Mouse (Mus musculus): ENCODE data around the gene Rnf182. TPM values are rescaled to one million over a fixed set of nuclear protein-coding genes. Genes with fewer than 3 reads are reported as not detected.

Rnf182 gene
- total and polyA plus RNA-seq, 2 experiments = not detected

DNA sequence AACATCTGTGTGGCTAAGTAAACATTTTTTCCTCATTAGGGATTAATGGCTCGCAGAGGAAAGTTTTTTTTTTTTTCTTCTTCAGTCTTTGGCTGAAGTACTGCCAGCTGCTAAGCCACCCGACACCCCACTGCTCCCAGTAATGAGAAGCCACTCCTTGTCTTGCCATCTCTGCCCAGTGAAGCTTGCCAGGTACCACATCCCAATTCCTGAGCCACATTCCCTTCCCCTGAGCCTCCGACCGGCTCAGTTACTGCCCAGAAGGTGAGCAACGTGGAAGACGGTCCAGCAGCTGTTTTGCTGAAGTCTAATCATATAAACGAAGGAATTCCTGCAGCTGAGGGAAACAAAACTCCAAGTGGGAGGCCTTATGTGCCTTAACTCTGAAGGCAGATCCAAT lies 88.0 kb downstream of the Rnf182 start:
- TF ChIP-seq POLR2A (IDR thresholded peaks at IDR 0.05; ENCODE audit: extremely low read depth, insufficient read depth, low read length) (no peak), CTCF (IDR thresholded peaks at IDR 0.05; ENCODE audit: low read depth, low read length) (no peak)
- H3K9ac ChIP-seq (ENCODE audit: low read depth, low read length) = no peak overlapping the region
- H3K27me3 ChIP-seq (ENCODE audit: control insufficient read depth, insufficient read depth, low read length) = 0 out of 2 replicates have a peak, but pooled peaks cover 2% of the 10 kb centered on the region
- no peaks in the 10 kb centered on the region for H3K4me1 ChIP-seq (ENCODE audit: control insufficient read depth, insufficient read depth, low read length)
- no peaks in the 10 kb centered on the region for H3K36me3 ChIP-seq (ENCODE audit: control insufficient read depth, insufficient read depth, low read length)
- no peak overlapping the region for H3K4me3 ChIP-seq (ENCODE audit: insufficient read depth, low read depth, low read length)
- WGBS = 71% methylated on average over 7 of the region's 7 CpGs
- DNase-seq (ENCODE audit: extremely low read depth, low read depth, low spot score) = no peak
- no peaks in the 10 kb centered on the region for H3K79me2 ChIP-seq (ENCODE audit: control insufficient read depth, insufficient read depth, low read length)
- no peak overlapping the region for H3K27ac ChIP-seq (replicated peaks; ENCODE audit: insufficient read depth, low read depth, low read length)

DNA sequence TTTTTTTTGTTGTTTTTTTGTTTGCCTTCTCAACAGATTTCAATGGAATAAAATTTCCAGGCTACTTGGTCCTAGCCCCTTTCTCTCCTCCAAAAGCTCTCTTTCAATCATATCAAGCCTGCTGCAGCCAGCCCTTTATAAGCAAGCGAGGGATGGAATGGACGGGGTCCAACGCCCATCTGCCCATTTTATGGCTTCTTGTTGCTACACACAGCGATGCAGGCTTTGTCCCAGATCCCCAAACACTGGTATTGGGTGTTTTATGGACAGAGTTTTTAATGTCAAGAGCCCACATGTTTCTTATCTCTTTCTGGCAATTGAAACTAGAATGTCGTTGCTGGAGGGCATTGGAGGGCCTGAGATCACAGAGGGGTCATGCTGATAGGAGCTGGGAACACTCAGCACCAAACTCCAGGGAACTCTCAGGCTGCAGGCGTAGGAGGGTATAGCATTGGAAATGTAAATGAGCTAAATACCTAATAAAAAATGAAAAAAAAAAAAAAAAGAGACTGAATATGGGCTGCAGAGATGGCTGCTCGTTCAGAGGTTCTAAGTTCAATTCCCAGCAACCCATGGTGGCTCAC lies 89.1 kb downstream of the Rnf182 start:
- H3K27me3 ChIP-seq (ENCODE audit: control insufficient read depth, insufficient read depth, low read length) = 0 out of 2 replicates have a peak, but pooled peaks cover 2% of the 10 kb centered on the region
- H3K36me3 ChIP-seq (ENCODE audit: control insufficient read depth, insufficient read depth, low read length) = no peaks in the 10 kb centered on the region
- no peak overlapping the region for H3K27ac ChIP-seq (replicated peaks; ENCODE audit: insufficient read depth, low read depth, low read length)
- H3K9ac ChIP-seq (ENCODE audit: low read depth, low read length) = no peak overlapping the region
- H3K4me3 ChIP-seq (ENCODE audit: insufficient read depth, low read depth, low read length) = no peak overlapping the region
- H3K79me2 ChIP-seq (ENCODE audit: control insufficient read depth, insufficient read depth, low read length) = no peaks in the 10 kb centered on the region
- TF ChIP-seq POLR2A (IDR thresholded peaks at IDR 0.05; ENCODE audit: extremely low read depth, insufficient read depth, low read length) (no peak), CTCF (IDR thresholded peaks at IDR 0.05; ENCODE audit: low read depth, low read length) (no peak)
- 68% methylated on average over 7 of the region's 7 CpGs for WGBS
- no peaks in the 10 kb centered on the region for H3K4me1 ChIP-seq (ENCODE audit: control insufficient read depth, insufficient read depth, low read length)
- DNase-seq (ENCODE audit: extremely low read depth, low read depth, low spot score) = no peak

DNA sequence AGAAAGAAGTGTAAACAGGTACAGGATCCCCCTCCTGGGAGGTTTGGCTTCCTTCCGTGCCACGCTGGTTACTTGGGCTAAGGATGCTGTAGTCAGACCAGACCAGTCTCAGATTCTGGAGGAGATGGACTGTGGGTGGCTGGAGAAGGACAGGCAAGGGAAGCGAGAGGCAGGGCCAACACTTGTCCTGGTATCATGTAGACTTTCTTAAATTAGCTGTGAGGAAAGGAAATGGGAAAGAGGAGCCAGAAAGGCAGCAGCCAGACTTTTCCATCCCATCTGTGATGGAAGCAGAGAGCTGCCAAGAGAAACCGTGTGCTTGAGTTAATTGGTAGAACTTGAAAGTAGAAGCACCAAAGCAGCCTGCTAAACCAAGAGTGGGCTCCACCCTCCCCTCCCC lies 90.9 kb downstream of the Rnf182 start:
- H3K27me3 ChIP-seq (ENCODE audit: control insufficient read depth, insufficient read depth, low read length) = peaks cover 5% of the 10 kb centered on the region; the same call in 1 of the 2 replicates
- H3K27ac ChIP-seq (replicated peaks; ENCODE audit: insufficient read depth, low read depth, low read length) = no peak overlapping the region
- no peak for TF ChIP-seq CTCF (IDR thresholded peaks at IDR 0.05; ENCODE audit: low read depth, low read length)
- no peak for TF ChIP-seq POLR2A (IDR thresholded peaks at IDR 0.05; ENCODE audit: extremely low read depth, insufficient read depth, low read length)
- 72% methylated on average over 4 of the region's 4 CpGs for WGBS
- no peak overlapping the region for H3K4me3 ChIP-seq (ENCODE audit: insufficient read depth, low read depth, low read length)
- no peak for DNase-seq (ENCODE audit: extremely low read depth, low read depth, low spot score)
- H3K4me1 ChIP-seq (ENCODE audit: control insufficient read depth, insufficient read depth, low read length) = no peaks in the 10 kb centered on the region
- H3K79me2 ChIP-seq (ENCODE audit: control insufficient read depth, insufficient read depth, low read length) = no peaks in the 10 kb centered on the region
- H3K36me3 ChIP-seq (ENCODE audit: control insufficient read depth, insufficient read depth, low read length) = no peaks in the 10 kb centered on the region
- no peak overlapping the region for H3K9ac ChIP-seq (ENCODE audit: low read depth, low read length)

DNA sequence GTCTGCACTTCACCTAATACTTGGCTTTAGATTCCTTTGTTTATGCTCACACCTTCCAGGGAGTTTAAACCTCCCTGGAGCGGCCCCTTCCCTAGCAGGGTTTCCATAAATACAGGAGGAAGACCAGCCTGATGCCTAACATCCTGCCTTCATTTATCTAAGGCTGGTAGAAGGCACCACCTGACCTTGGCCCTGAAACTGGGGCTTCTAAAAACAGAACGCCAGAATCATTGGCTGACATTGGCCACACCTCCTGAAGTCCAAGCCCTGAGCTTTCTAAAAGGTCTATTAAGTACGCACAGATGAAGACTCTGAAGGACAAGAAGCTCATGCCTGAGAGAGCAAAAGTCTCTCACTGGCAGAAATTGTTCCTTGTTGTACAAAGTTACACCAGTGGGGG lies 94.0 kb downstream of the Rnf182 start:
- no peak for TF ChIP-seq POLR2A (IDR thresholded peaks at IDR 0.05; ENCODE audit: extremely low read depth, insufficient read depth, low read length)
- TF ChIP-seq CTCF (IDR thresholded peaks at IDR 0.05; ENCODE audit: low read depth, low read length) = no peak
- no peaks in the 10 kb centered on the region for H3K79me2 ChIP-seq (ENCODE audit: control insufficient read depth, insufficient read depth, low read length)
- no peaks in the 10 kb centered on the region for H3K36me3 ChIP-seq (ENCODE audit: control insufficient read depth, insufficient read depth, low read length)
- WGBS = 61% methylated on average over 3 of the region's 3 CpGs
- peaks cover 5% of the 10 kb centered on the region; the same call in 1 of the 2 replicates for H3K27me3 ChIP-seq (ENCODE audit: control insufficient read depth, insufficient read depth, low read length)
- DNase-seq (ENCODE audit: extremely low read depth, low read depth, low spot score) = no peak
- no peak overlapping the region for H3K9ac ChIP-seq (ENCODE audit: low read depth, low read length)
- H3K4me3 ChIP-seq (ENCODE audit: insufficient read depth, low read depth, low read length) = no peak overlapping the region
- no peaks in the 10 kb centered on the region for H3K4me1 ChIP-seq (ENCODE audit: control insufficient read depth, insufficient read depth, low read length)
- no peak overlapping the region for H3K27ac ChIP-seq (replicated peaks; ENCODE audit: insufficient read depth, low read depth, low read length)

DNA sequence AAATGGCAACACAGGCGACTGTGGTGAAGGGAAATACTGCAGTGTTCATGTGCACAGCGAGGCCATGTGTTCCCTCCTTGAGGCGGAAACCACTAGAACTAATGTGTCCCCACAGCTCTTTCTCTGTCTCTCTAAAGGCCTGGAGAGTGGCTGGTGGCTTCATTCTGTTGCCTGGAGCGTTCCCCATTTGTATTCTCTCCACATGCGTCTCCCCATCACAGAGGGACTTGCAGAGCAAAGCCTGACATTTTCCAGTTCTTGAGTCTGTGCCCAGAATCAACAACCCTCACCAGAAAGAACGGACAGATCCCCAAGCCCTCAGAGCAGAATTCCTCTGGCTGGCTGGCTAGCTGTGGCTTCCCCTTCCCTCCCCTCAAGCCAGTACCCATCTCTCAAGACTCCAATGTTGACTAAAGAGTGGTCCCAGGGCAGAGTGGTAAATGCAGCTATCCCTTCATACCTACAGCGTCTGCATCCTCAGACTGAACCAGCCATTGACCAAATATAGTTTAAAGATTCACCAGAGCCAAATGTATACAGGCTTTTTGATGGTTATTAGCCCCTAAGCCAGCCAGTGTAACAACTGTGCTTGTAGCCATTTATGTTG lies 96.3 kb downstream of the Rnf182 start:
- H3K79me2 ChIP-seq (ENCODE audit: control insufficient read depth, insufficient read depth, low read length) = no peaks in the 10 kb centered on the region
- H3K4me1 ChIP-seq (ENCODE audit: control insufficient read depth, insufficient read depth, low read length) = no peaks in the 10 kb centered on the region
- peaks cover 5% of the 10 kb centered on the region; the same call in 1 of the 2 replicates for H3K27me3 ChIP-seq (ENCODE audit: control insufficient read depth, insufficient read depth, low read length)
- H3K4me3 ChIP-seq (ENCODE audit: insufficient read depth, low read depth, low read length) = no peak overlapping the region
- TF ChIP-seq POLR2A (IDR thresholded peaks at IDR 0.05; ENCODE audit: extremely low read depth, insufficient read depth, low read length) (no peak), CTCF (IDR thresholded peaks at IDR 0.05; ENCODE audit: low read depth, low read length) (no peak)
- WGBS = 78% methylated on average over 7 of the region's 7 CpGs
- H3K9ac ChIP-seq (ENCODE audit: low read depth, low read length) = no peak overlapping the region
- DNase-seq (ENCODE audit: extremely low read depth, low read depth, low spot score) = no peak
- H3K27ac ChIP-seq (replicated peaks; ENCODE audit: insufficient read depth, low read depth, low read length) = no peak overlapping the region
- H3K36me3 ChIP-seq (ENCODE audit: control insufficient read depth, insufficient read depth, low read length) = no peaks in the 10 kb centered on the region

DNA sequence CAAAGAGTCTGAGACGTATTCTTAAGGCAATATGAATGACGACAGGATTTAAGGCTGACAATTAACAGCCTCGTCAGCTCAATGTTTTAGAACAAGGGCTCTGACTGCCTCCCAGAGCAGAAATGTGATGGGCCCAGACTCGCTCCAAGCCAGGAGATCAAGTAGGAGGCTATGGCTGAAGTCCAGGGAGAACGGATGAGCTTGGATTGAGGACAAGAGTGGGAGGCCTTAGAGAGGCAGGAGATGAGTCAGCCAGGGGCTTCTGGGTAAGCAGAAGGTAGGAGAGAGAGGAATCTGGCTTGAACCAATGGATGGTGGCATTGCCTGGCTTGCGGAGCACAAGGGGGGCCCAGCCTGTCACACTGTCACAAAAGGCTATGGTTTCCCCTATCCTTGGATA lies 99.2 kb downstream of the Rnf182 start:
- no peak overlapping the region for H3K9ac ChIP-seq (ENCODE audit: low read depth, low read length)
- no peak overlapping the region for H3K27ac ChIP-seq (replicated peaks; ENCODE audit: insufficient read depth, low read depth, low read length)
- H3K27me3 ChIP-seq (ENCODE audit: control insufficient read depth, insufficient read depth, low read length) = peaks cover 3% of the 10 kb centered on the region; the same call in 1 of the 2 replicates
- no peak overlapping the region for H3K4me3 ChIP-seq (ENCODE audit: insufficient read depth, low read depth, low read length)
- DNase-seq (ENCODE audit: extremely low read depth, low read depth, low spot score) = no peak
- H3K4me1 ChIP-seq (ENCODE audit: control insufficient read depth, insufficient read depth, low read length) = no peaks in the 10 kb centered on the region
- H3K36me3 ChIP-seq (ENCODE audit: control insufficient read depth, insufficient read depth, low read length) = no peaks in the 10 kb centered on the region
- WGBS = 80% methylated on average over 6 of the region's 6 CpGs
- no peaks in the 10 kb centered on the region for H3K79me2 ChIP-seq (ENCODE audit: control insufficient read depth, insufficient read depth, low read length)
- TF ChIP-seq POLR2A (IDR thresholded peaks at IDR 0.05; ENCODE audit: extremely low read depth, insufficient read depth, low read length) (no peak), CTCF (IDR thresholded peaks at IDR 0.05; ENCODE audit: low read depth, low read length) (no peak)
